Mouse (Mus musculus) spleen, adult 2 months (tissue): ENCODE measurements at regions not wholly inside any gene's neighbourhood (a gene's known extent, or its start where the extent isn't known, plus 50 kb on each side); places are given as distances from the start of the nearest gene placed in this dataset.

Experiments
- DNase-seq, 2 experiments: peaks; one replicate each; pipeline versions ENCODE4 v3.0.0 to v3.0.0-alpha.2; 2012 to 2021; ENCODE audit warnings: low spot score in 2 of 2, low read depth in 1 of 2
- H3K27ac ChIP-seq: fragments of 200-500 bp; 2 replicates; pipeline ENCODE4 v1.5.1; 2012; ENCODE audit warnings: low read length, inconsistent platforms; ENCODE audit not compliant: insufficient read depth
- H3K27me3 ChIP-seq: fragments of 200-500 bp; 2 replicates; pipeline ENCODE4 v1.6.1; 2012; ENCODE audit warnings: mild to moderate bottlenecking, moderate library complexity, low read length, inconsistent platforms; ENCODE audit not compliant: control insufficient read depth, insufficient read depth
- H3K36me3 ChIP-seq: fragments of 200-500 bp; 2 replicates; pipeline ENCODE4 v1.6.1; 2012; ENCODE audit warnings: mild to moderate bottlenecking, low read length, inconsistent platforms; ENCODE audit not compliant: control insufficient read depth, insufficient read depth
- H3K4me1 ChIP-seq: fragments of 200-500 bp; 2 replicates; pipeline ENCODE4 v1.6.1; 2011; ENCODE audit warnings: inconsistent platforms; ENCODE audit not compliant: control insufficient read depth, insufficient read depth, insufficient read length
- H3K4me3 ChIP-seq: fragments of 200-500 bp; 2 replicates; pipeline ENCODE4 v1.5.1; 2011; ENCODE audit warnings: mild to moderate bottlenecking, inconsistent platforms; ENCODE audit not compliant: insufficient read depth, insufficient read length; ENCODE audit errors: extremely low read depth
- CTCF ChIP-seq: fragments of 200-500 bp; IDR thresholded peaks from 2 replicates; pipeline ENCODE4 v1.5.1; 2011; ENCODE audit warnings: mild to moderate bottlenecking, inconsistent platforms; ENCODE audit not compliant: insufficient read depth, insufficient read length, insufficient replicate concordance; ENCODE audit errors: extremely low read depth
- POLR2A ChIP-seq: fragments of 200-500 bp; IDR thresholded peaks from 2 replicates; pipeline ENCODE4 v1.6.1; 2011; ENCODE audit warnings: low read depth, low read length, inconsistent platforms
- WGBS: fragments of 180-500 bp; shearing (Covaris S2); methylation state at CpG from one replicate; pipeline ENCODE4 v1.1.7; 2018; 5-methylcytosine and 5-hydroxymethylcytosine counted together

- no peaks in the 10 kb centered on the region for H3K27me3 ChIP-seq
- TF ChIP-seq POLR2A (no peak), CTCF (no peak)
- H3K4me3 ChIP-seq = no peak overlapping the region
- no peak overlapping the region for H3K27ac ChIP-seq
- DNase-seq = no peak
- 100% methylated on average over 2 of the region's 2 CpGs for WGBS
- peaks cover 11% of the 10 kb centered on the region; the same call in 1 of the 2 replicates for H3K4me1 ChIP-seq
- no peaks in the 10 kb centered on the region for H3K36me3 ChIP-seq
These were observed 76.2 kb upstream of the Abca1 start for GRCm38 (mm10) chr4:53235870-53236269.

- WGBS = 70% methylated on average over 3 of the region's 3 CpGs
- H3K27me3 ChIP-seq = no peaks in the 10 kb centered on the region
- H3K4me1 ChIP-seq = peaks cover 8% of the 10 kb centered on the region
- DNase-seq = no peak
- no peak overlapping the region for H3K27ac ChIP-seq
- no peak for TF ChIP-seq POLR2A
- TF ChIP-seq CTCF = no peak
- H3K36me3 ChIP-seq = no peaks in the 10 kb centered on the region
- H3K4me3 ChIP-seq = no peak overlapping the region
These were observed 72.7 kb upstream of the Abca1 start for GRCm38 (mm10) chr4:53232436-53232835.

GRCm38 (mm10) chr4:53231867-53232266 lies 72.2 kb upstream of the Abca1 start:
- Histone ChIP-seq H3K4me3 (no peak overlapping the region), H3K27ac (no peak overlapping the region), H3K27me3 (no peaks in the 10 kb centered on the region), H3K4me1 (peaks cover 8% of the 10 kb centered on the region), H3K36me3 (no peaks in the 10 kb centered on the region)
- TF ChIP-seq POLR2A (no peak), CTCF (no peak)
- no peak for DNase-seq
- WGBS = 89% methylated on average over 4 of the region's 4 CpGs

GRCm38 (mm10) chr4:53231046-53231445 lies 71.4 kb upstream of the Abca1 start:
- no peak for TF ChIP-seq POLR2A
- no peak for TF ChIP-seq CTCF
- 95% methylated on average over 2 of the region's 2 CpGs for WGBS
- H3K36me3 ChIP-seq = no peaks in the 10 kb centered on the region
- H3K27ac ChIP-seq = no peak overlapping the region
- H3K4me3 ChIP-seq = no peak overlapping the region
- no peaks in the 10 kb centered on the region for H3K27me3 ChIP-seq
- H3K4me1 ChIP-seq = peaks cover 8% of the 10 kb centered on the region
- no peak for DNase-seq

GRCm38 (mm10) chr4:53228444-53228843 lies 68.7 kb upstream of the Abca1 start:
- TF ChIP-seq CTCF (no peak), POLR2A (no peak)
- H3K4me3 ChIP-seq = no peak overlapping the region
- peaks cover 8% of the 10 kb centered on the region for H3K4me1 ChIP-seq
- H3K27me3 ChIP-seq = no peaks in the 10 kb centered on the region
- no peaks in the 10 kb centered on the region for H3K36me3 ChIP-seq
- 56% methylated on average over 4 of the region's 4 CpGs for WGBS
- no peak for DNase-seq
- no peak overlapping the region for H3K27ac ChIP-seq

- DNase-seq = peak; percentile 32 to 44
- Histone ChIP-seq H3K4me3 (no peak overlapping the region), H3K27me3 (no peaks in the 10 kb centered on the region), H3K36me3 (no peaks in the 10 kb centered on the region), H3K4me1 (peaks cover 8% of the 10 kb centered on the region), H3K27ac (no peak overlapping the region)
- TF ChIP-seq CTCF = no peak
- no peak for TF ChIP-seq POLR2A
- WGBS = 11% methylated on average over 8 of the region's 8 CpGs
These were observed 68.1 kb upstream of the Abca1 start for GRCm38 (mm10) chr4:53227771-53228170.

GRCm38 (mm10) chr4:53227071-53227470 lies 67.4 kb upstream of the Abca1 start:
- DNase-seq = no peak
- Histone ChIP-seq H3K27ac (no peak overlapping the region), H3K4me1 (peaks cover 8% of the 10 kb centered on the region), H3K27me3 (no peaks in the 10 kb centered on the region), H3K36me3 (no peaks in the 10 kb centered on the region), H3K4me3 (no peak overlapping the region)
- WGBS = 80% methylated on average over 1 of the region's 1 CpGs
- TF ChIP-seq POLR2A = no peak
- TF ChIP-seq CTCF = no peak
